Mouse (Mus musculus) bone marrow macrophage, adult 2 months (primary cell): Measurements from ENCODE around the gene Krtap4-16. TPM values are rescaled to one million over a fixed set of nuclear protein-coding genes. Genes with fewer than 3 reads are reported as not detected.
"Not testable (repeated sequence)": the region's sequence is repeated elsewhere in the genome, so short reads cannot be mapped to it uniquely, and the experiment has no call there.

ENCODE experiments used
- H3K27ac ChIP-seq: 2 replicates; pipeline ENCODE4 v1.5.1; 2012; ENCODE audit warnings: low read depth, low read length; ENCODE audit not compliant: insufficient read depth
- H3K4me1 ChIP-seq: 2 replicates; pipeline ENCODE4 v1.6.1; 2012; ENCODE audit warnings: low read length; ENCODE audit not compliant: control insufficient read depth, insufficient read depth
- H3K4me3 ChIP-seq: 2 replicates; pipeline ENCODE4 v1.5.1; 2012; ENCODE audit warnings: mild to moderate bottlenecking, low read length, moderate library complexity; ENCODE audit not compliant: insufficient read depth
- CTCF ChIP-seq: IDR thresholded peaks from 2 replicates; pipeline ENCODE4 v1.5.1; 2012; ENCODE audit warnings: low read depth, mild to moderate bottlenecking, low read length, moderate library complexity
- POLR2A ChIP-seq: IDR thresholded peaks from 2 replicates; pipeline ENCODE4 v1.6.1; 2012; ENCODE audit warnings: mild to moderate bottlenecking, low read depth, low read length, borderline replicate concordance
- polyA plus RNA-seq: library from polyadenylated mRNA; stranded (reverse); fragments of >200 nt; gene quantifications from 2 replicates; pipeline ENCODE4 v1.2.4, GENCODE M21; 2012; ENCODE audit not compliant: missing spikeins, insufficient read depth, insufficient read length

The Krtap4-16 gene
- not detected in 2 replicates for polyA plus RNA-seq

GRCm38 (mm10) chr11:99851508-99851907, at the start of gene Krtap4-16:
Gene Krtap4-16, minus strand, starts transcription at chr11:99851608.
- no peak within 1 kb of the TSS for H3K27ac ChIP-seq
- H3K4me3 ChIP-seq, result no peak within 1 kb of the TSS
- H3K4me1 ChIP-seq, result no peaks in the 10 kb centered on the region
- TF ChIP-seq POLR2A (no peak), CTCF (no peak)

GRCm38 (mm10) chr11:99878887-99879286, 27.5 kb upstream of the Krtap4-16 start, which contains the start of gene Gm11567:
Gene Gm11567, plus strand, starts transcription at chr11:99879187.
- not testable (repeated sequence) for H3K27ac ChIP-seq, H3K4me1 ChIP-seq

GRCm38 (mm10) chr11:99873089-99873488, 21.7 kb upstream of the Krtap4-16 start, which contains the start of gene Krtap9-1:
Gene Krtap9-1, plus strand, starts transcription at chr11:99873389.
- H3K4me3 ChIP-seq, H3K27ac ChIP-seq, H3K4me1 ChIP-seq: not testable (repeated sequence)

More at GRCm38 (mm10) chr11:99878887-99879286, 27.5 kb upstream of the Krtap4-16 start, which contains the start of gene Gm11567:
- H3K4me3 ChIP-seq, result not testable (repeated sequence)

GRCm38 (mm10) chr11:99864176-99864575, 12.8 kb upstream of the Krtap4-16 start, which contains the start of gene Gm11559:
Gene Gm11559, plus strand, starts transcription at chr11:99864476.
- H3K4me1 ChIP-seq, H3K4me3 ChIP-seq, H3K27ac ChIP-seq: not testable (repeated sequence)

GRCm38 (mm10) chr11:99858761-99859160, 7.4 kb upstream of the Krtap4-16 start:
- H3K4me1 ChIP-seq, result no peaks in the 10 kb centered on the region
- no peak for TF ChIP-seq POLR2A
- TF ChIP-seq CTCF, result no peak
- H3K27ac ChIP-seq, result no peak overlapping the region
- no peak overlapping the region for H3K4me3 ChIP-seq

- TF ChIP-seq POLR2A, result no peak
- no peak for TF ChIP-seq CTCF
- Histone ChIP-seq H3K4me1 (no peaks in the 10 kb centered on the region), H3K4me3 (no peak within 1 kb of the TSS), H3K27ac (no peak within 1 kb of the TSS)
Observed at GRCm38 (mm10) chr11:99857617-99858016, 6.2 kb upstream of the Krtap4-16 start, which contains the start of gene Gm11568. Gene Gm11568, plus strand, starts transcription at chr11:99857917.

GRCm38 (mm10) chr11:99854121-99854520, 2.7 kb upstream of the Krtap4-16 start:
- TF ChIP-seq CTCF, result no peak
- TF ChIP-seq POLR2A, result no peak
- H3K4me3 ChIP-seq, result no peak overlapping the region

GRCm38 (mm10) chr11:99846746-99847145, 4.7 kb downstream of the Krtap4-16 start:
- TF ChIP-seq CTCF, result no peak
- TF ChIP-seq POLR2A, result no peak
- no peaks in the 10 kb centered on the region for H3K4me1 ChIP-seq
- H3K4me3 ChIP-seq, result no peak overlapping the region
- no peak overlapping the region for H3K27ac ChIP-seq

More at GRCm38 (mm10) chr11:99854121-99854520, 2.7 kb upstream of the Krtap4-16 start:
- no peaks in the 10 kb centered on the region for H3K4me1 ChIP-seq
- H3K27ac ChIP-seq, result no peak overlapping the region

- TF ChIP-seq POLR2A, result no peak
- TF ChIP-seq CTCF, result no peak
- Histone ChIP-seq H3K27ac (no peak overlapping the region), H3K4me1 (no peaks in the 10 kb centered on the region), H3K4me3 (no peak overlapping the region)
Observed at GRCm38 (mm10) chr11:99842185-99842584, 9.2 kb downstream of the Krtap4-16 start.

GRCm38 (mm10) chr11:99837966-99838365, 13.4 kb downstream of the Krtap4-16 start, which contains the start of gene 2300003K06Rik:
Gene 2300003K06Rik, minus strand, starts transcription at chr11:99838066.
- H3K27ac ChIP-seq, result no peak within 1 kb of the TSS
- TF ChIP-seq POLR2A, result no peak
- TF ChIP-seq CTCF, result no peak
- no peaks in the 10 kb centered on the region for H3K4me1 ChIP-seq
- H3K4me3 ChIP-seq, result no peak within 1 kb of the TSS

- not testable (repeated sequence) for H3K4me3 ChIP-seq, H3K27ac ChIP-seq, H3K4me1 ChIP-seq
Observed at GRCm38 (mm10) chr11:99815566-99815965, 35.8 kb downstream of the Krtap4-16 start, which contains the start of gene Gm11564. Gene Gm11564, minus strand, starts transcription at chr11:99815666.

GRCm38 (mm10) chr11:99809792-99810191, 41.6 kb downstream of the Krtap4-16 start, which contains the start of gene Krtap4-13:
Gene Krtap4-13, minus strand, starts transcription at chr11:99809892.
- not testable (repeated sequence) for H3K4me1 ChIP-seq, H3K4me3 ChIP-seq, H3K27ac ChIP-seq

- H3K4me3 ChIP-seq, H3K4me1 ChIP-seq, H3K27ac ChIP-seq: not testable (repeated sequence)
Observed at GRCm38 (mm10) chr11:99804346-99804745, 47.1 kb downstream of the Krtap4-16 start, which contains the start of gene Gm11554. Gene Gm11554, minus strand, starts transcription at chr11:99804446.
